ENCODE assay signal across 22 mouse cellular contexts in the genomic region with DNA sequence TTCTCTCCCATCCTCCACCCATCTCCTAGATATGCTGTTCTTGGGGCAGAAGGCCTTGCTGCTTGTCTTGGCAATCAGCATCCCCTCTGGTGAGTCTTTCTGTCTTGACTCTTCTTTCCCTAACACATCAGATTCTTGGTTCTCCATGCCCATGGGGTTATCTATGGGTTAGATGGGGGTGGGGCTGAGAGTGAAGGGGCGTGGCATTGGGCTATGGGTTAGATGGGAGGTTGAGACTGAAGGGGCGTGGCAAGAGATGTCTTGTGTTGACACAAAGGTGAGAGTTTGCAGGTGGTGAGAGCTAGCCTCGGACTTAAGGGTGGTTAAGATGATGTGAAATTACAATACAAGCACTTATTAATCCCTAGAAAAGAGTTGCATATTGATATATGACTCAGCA. TPM values are rescaled to one million over a fixed set of nuclear protein-coding genes. Genes with fewer than 3 reads are reported as not detected.
"Had no signal": no experiment of that assay in that cellular context is flagged by ENCODE, and none has a peak within 500 bp of the region (broad histone marks: within the 10 kb centered on the region; RNA-seq: fewer than 3 reads in every experiment).

No protein-coding gene starts in this region.

- H3K9ac ChIP-seq: liver, embryonic 13.5 days had no signal

- H3K4me1 ChIP-seq: liver, embryonic 13.5 days had no signal

- DNase-seq: kidney, postnatal 25 days; layer of hippocampus, adult 9-11 months; liver, embryonic 13.5 days; lung, adult 2 months; lung, postnatal 14 days; lung, postnatal 4 days; midbrain, embryonic 14.5 days; thymus, postnatal 25 days had no signal

- H3K27ac ChIP-seq: kidney, postnatal 0 days; layer of hippocampus, adult 2 months; liver, embryonic 13.5 days had no signal

- H3K27me3 ChIP-seq: liver, embryonic 13.5 days had no signal

- H3K9me3 ChIP-seq: liver, embryonic 13.5 days had no signal

- H3K4me3 ChIP-seq: layer of hippocampus, adult 2 months; liver, embryonic 13.5 days had no signal

- H3K4me2 ChIP-seq: liver, embryonic 13.5 days; midbrain, embryonic 11.5 days had no signal

- H3K36me3 ChIP-seq: liver, embryonic 13.5 days had no signal

RNA-seq across cellular contexts. Expression of a gene that starts 8.7 kb away (rescaled TPM):
- total RNA-seq: layer of hippocampus, adult 2 months; left cerebral cortex, postnatal 36 days; megakaryocyte progenitor cell, adult 5-6 weeks; megakaryocyte-erythroid progenitor cell, adult 5-6 weeks had no signal
- polyA plus RNA-seq: liver, adult 2 months had no signal

RNA-seq across cellular contexts. Expression of a gene that starts 15.8 kb away (rescaled TPM):
- total RNA-seq: liver, adult 2 months; megakaryocyte progenitor cell, adult 5-6 weeks; megakaryocyte-erythroid progenitor cell, adult 5-6 weeks had no signal
- polyA plus RNA-seq: liver, adult 2 months; small intestine, adult 2 months; spleen, adult 2 months had no signal

RNA-seq across cellular contexts. Expression of a gene that starts 39.3 kb away (rescaled TPM):
- total RNA-seq: layer of hippocampus, adult 2 months; layer of hippocampus, postnatal 25 days; left cerebral cortex, adult 18-20 months; left cerebral cortex, postnatal 36 days; liver, adult 2 months; megakaryocyte progenitor cell, adult 5-6 weeks; megakaryocyte-erythroid progenitor cell, adult 5-6 weeks had no signal
- polyA plus RNA-seq: kidney, postnatal 0 days; liver, adult 2 months; liver, embryonic 13.5 days; liver, embryonic 16.5 days; lung, adult 2 months; lung, embryonic 16.5 days; midbrain, embryonic 11.5 days; neural tube, embryonic 11.5 days had no signal
